Mouse (Mus musculus): ENCODE data around the gene Xbp1. TPM values are rescaled to one million over a fixed set of nuclear protein-coding genes. Genes with fewer than 3 reads are reported as not detected.

Gene Xbp1
- polyA plus RNA-seq, 1 experiment = 52.1 TPM

DNA sequence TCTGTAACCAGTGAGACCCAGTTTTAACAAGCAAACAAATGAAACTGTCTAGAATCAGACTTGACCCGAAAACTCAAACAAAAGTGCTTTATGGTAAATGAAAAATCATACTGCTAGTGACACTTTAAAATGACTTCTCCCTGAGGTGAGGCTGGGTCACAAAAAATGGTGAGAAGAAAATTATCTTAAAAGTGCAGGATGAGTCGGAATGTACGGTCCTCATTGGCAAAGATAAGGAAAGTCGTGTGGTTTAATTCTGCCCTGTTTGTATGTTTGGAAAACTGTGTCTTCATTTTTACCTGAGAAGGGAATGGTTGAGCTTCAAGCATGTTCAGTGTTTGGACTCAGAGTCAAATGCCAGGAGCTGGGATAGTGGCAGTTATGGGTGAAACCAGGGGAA is 51.4 kb downstream of the Xbp1 start:
- 69% methylated on average over 4 of the region's 4 CpGs for WGBS
- H3K4me1 ChIP-seq (ENCODE audit: control insufficient read depth, insufficient read depth, low read length) = no peaks in the 10 kb centered on the region; the same call in 1 of the 2 replicates
- TF ChIP-seq CTCF (IDR thresholded peaks at IDR 0.05; ENCODE audit: control insufficient read depth, insufficient read depth, low read length) = no peak
- TF ChIP-seq POLR2A (IDR thresholded peaks at IDR 0.05; ENCODE audit: borderline replicate concordance, control insufficient read depth, low read depth, low read length) = no peak
- H3K4me3 ChIP-seq (replicated peaks; ENCODE audit: control insufficient read depth, low read depth, low read length) = no peak overlapping the region
- H3K27ac ChIP-seq (ENCODE audit: control insufficient read depth, insufficient read depth, low read depth, low read length, poor library complexity) = no peak overlapping the region

DNA sequence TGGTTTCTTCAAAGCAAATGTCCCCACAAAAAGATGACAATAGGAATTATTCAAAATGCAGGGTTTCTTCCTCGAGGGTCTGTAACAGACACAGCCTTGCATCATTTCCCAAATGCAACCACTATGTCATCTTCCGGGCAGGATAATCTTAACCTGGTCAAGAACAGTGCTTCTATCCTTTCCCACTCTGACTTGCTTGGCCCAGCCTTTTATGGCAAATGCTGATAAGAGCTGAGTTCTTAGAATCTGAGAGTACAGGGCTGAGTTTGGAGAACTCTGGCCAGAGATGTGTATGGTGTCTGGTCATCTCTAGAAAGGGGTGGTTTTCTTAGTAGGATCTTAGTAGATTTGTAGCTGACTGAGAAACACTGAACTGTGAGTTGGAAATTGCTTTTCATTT is 53.4 kb downstream of the Xbp1 start:
- TF ChIP-seq POLR2A (IDR thresholded peaks at IDR 0.05; ENCODE audit: borderline replicate concordance, control insufficient read depth, low read depth, low read length) = no peak
- TF ChIP-seq CTCF (IDR thresholded peaks at IDR 0.05; ENCODE audit: control insufficient read depth, insufficient read depth, low read length) = no peak
- WGBS = 33% methylated on average over 2 of the region's 2 CpGs
- no peak overlapping the region for H3K4me3 ChIP-seq (replicated peaks; ENCODE audit: control insufficient read depth, low read depth, low read length)
- H3K27ac ChIP-seq (ENCODE audit: control insufficient read depth, insufficient read depth, low read depth, low read length, poor library complexity) = no peak overlapping the region
- no peaks in the 10 kb centered on the region; the same call in 1 of the 2 replicates for H3K4me1 ChIP-seq (ENCODE audit: control insufficient read depth, insufficient read depth, low read length)

DNA sequence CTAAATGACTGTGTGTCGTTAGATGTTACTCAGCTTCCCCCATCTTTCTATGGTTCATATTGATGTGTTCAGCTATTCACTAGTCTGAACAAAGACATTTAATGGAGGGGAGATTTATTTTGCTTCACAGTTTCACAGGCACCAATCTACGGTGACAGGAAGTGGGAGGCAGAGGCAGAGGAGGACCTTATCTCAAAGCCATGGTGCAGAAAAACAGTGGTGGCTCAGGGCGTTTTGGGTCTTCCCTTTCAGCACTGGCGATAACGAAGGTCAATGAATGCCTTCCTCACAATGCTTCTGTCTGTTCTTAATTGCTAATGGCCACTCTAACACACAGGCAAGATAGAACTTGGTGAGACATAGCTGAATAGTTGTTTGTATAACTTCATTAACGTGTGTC is 54.6 kb downstream of the Xbp1 start:
- Histone ChIP-seq H3K27ac (ENCODE audit: control insufficient read depth, insufficient read depth, low read depth, low read length, poor library complexity) (no peak overlapping the region), H3K4me3 (replicated peaks; ENCODE audit: control insufficient read depth, low read depth, low read length) (no peak overlapping the region), H3K4me1 (ENCODE audit: control insufficient read depth, insufficient read depth, low read length) (no peaks in the 10 kb centered on the region; the same call in 1 of the 2 replicates)
- 54% methylated on average over 6 of the region's 6 CpGs for WGBS
- TF ChIP-seq POLR2A (IDR thresholded peaks at IDR 0.05; ENCODE audit: borderline replicate concordance, control insufficient read depth, low read depth, low read length) (no peak), CTCF (IDR thresholded peaks at IDR 0.05; ENCODE audit: control insufficient read depth, insufficient read depth, low read length) (no peak)

Other genes starting within 250 kb of the Xbp1 start
- 0.63 and 2.0 TPM in 2 replicates for gene Znrf3, start 75.8 kb upstream of the Xbp1 start, polyA plus RNA-seq (2011; ENCODE audit: insufficient read depth, insufficient read length, low replicate concordance, missing spikeins)
- gene Ccdc117, start 21.5 kb downstream of the Xbp1 start, polyA plus RNA-seq (2011; ENCODE audit: insufficient read depth, insufficient read length, low replicate concordance, missing spikeins) = 4.9 and 9.5 TPM in 2 replicates
- 2.1 TPM in 1 of 2 replicates, not detected in the other for gene Ankrd36, start 49.0 kb downstream of the Xbp1 start, polyA plus RNA-seq (2011; ENCODE audit: insufficient read depth, insufficient read length, low replicate concordance, missing spikeins)
- gene Mrps24, start 195.0 kb downstream of the Xbp1 start, polyA plus RNA-seq (2011; ENCODE audit: insufficient read depth, insufficient read length, low replicate concordance, missing spikeins) = 28.2 and 49.7 TPM in 2 replicates
- 4.8 and 6.3 TPM in 2 replicates for gene Urgcp, start 241.7 kb downstream of the Xbp1 start, polyA plus RNA-seq (2011; ENCODE audit: insufficient read depth, insufficient read length, low replicate concordance, missing spikeins)